In genomic region chr9:77825380-77825961, GRCm38 (mm10) we compare ENCODE assay signal across 8 mouse cellular contexts.
DNase-seq lines count a peak whose midpoint lies in the region; ATAC-seq lines count a peak whose summit lies in the region.

No protein-coding gene starts in this region.

- WGBS in intestine, embryonic 16.5 days = 22% methylated on average over 7 of the region's 7 CpGs
- 10% methylated on average over 7 of the region's 7 CpGs for WGBS in stomach, embryonic 14.5 days

- no peak overlapping the region for H3K27ac ChIP-seq in intestine, embryonic 16.5 days (ENCODE audit: low read length)
- H3K27ac ChIP-seq in stomach, embryonic 14.5 days (ENCODE audit: low read length) = peak overlapping the region; percentile 73

- peak; percentile 22 to 23 for DNase-seq in adrenal gland, postnatal 36 days
- DNase-seq in adrenal gland, postnatal 25 days = no peak
- DNase-seq in 3T3-L1 (ENCODE audit: low read depth, low spot score) = peak; percentile 95
- peak; percentile 35 for DNase-seq in embryo, embryonic 11.5 days (ENCODE audit: low read depth, low spot score)
- DNase-seq in ovary, postnatal 10 days (ENCODE audit: low spot score) = no peak
- no peak for DNase-seq in spleen, postnatal 4 days (ENCODE audit: low spot score in 2 of 2)

- no peaks in the 10 kb centered on the region for H3K9me3 ChIP-seq in intestine, embryonic 16.5 days (ENCODE audit: control insufficient read depth, low read length)
- H3K9me3 ChIP-seq in stomach, embryonic 14.5 days (ENCODE audit: control insufficient read depth, low read depth, low read length) = no peaks in the 10 kb centered on the region

- no peaks in the 10 kb centered on the region for H3K36me3 ChIP-seq in intestine, embryonic 16.5 days (ENCODE audit: control insufficient read depth, insufficient read depth, low read length)
- H3K36me3 ChIP-seq in stomach, embryonic 14.5 days (ENCODE audit: control insufficient read depth, insufficient read depth, low read length) = no peaks in the 10 kb centered on the region

- H3K4me3 ChIP-seq in intestine, embryonic 16.5 days (ENCODE audit: low read length) = no peak overlapping the region
- no peak overlapping the region for H3K4me3 ChIP-seq in stomach, embryonic 14.5 days (ENCODE audit: low read depth, low read length)

- 0 out of 2 replicates have a peak, but pooled peaks cover 3% of the 10 kb centered on the region for H3K4me1 ChIP-seq in intestine, embryonic 16.5 days (ENCODE audit: control insufficient read depth, insufficient read depth, low read length)
- H3K4me1 ChIP-seq in stomach, embryonic 14.5 days (ENCODE audit: control insufficient read depth, insufficient read depth, low read length) = no peaks in the 10 kb centered on the region

- no peaks in the 10 kb centered on the region for H3K27me3 ChIP-seq in intestine, embryonic 16.5 days (replicated peaks; ENCODE audit: control insufficient read depth, insufficient read depth, low read length)
- H3K27me3 ChIP-seq in stomach, embryonic 14.5 days (ENCODE audit: control insufficient read depth, insufficient read depth, low read length) = no peaks in the 10 kb centered on the region

- H3K9ac ChIP-seq in intestine, embryonic 16.5 days (ENCODE audit: low read depth, low read length) = no peak overlapping the region
- H3K9ac ChIP-seq in stomach, embryonic 14.5 days (replicated peaks; ENCODE audit: low read depth, low read length) = no peak overlapping the region

- peak; percentile 90 for ATAC-seq in intestine, embryonic 16.5 days
- peak; percentile 58; the same call in 1 of the 2 replicates for ATAC-seq in stomach, embryonic 14.5 days (ENCODE audit: insufficient number of reproducible peaks, insufficient read depth, low FRiP score, low read depth)

- no peak overlapping the region for H3K4me2 ChIP-seq in intestine, embryonic 16.5 days (ENCODE audit: low read depth, low read length)
- no peak overlapping the region for H3K4me2 ChIP-seq in stomach, embryonic 14.5 days (replicated peaks; ENCODE audit: low read depth, low read length)

Comparison
In these comparisons a context has a peak if more than half of its experiments do, and no peak if none do; other contexts are left out.
1. DNase-seq: peak in adrenal gland, postnatal 36 days (2 of 2), 3T3-L1 (single experiment) and embryo, embryonic 11.5 days (single experiment); none in adrenal gland, postnatal 25 days (single experiment), ovary, postnatal 10 days (single experiment) and spleen, postnatal 4 days (0 of 2).